21 mouse cellular contexts compared by ENCODE assay signal in the genomic region with DNA sequence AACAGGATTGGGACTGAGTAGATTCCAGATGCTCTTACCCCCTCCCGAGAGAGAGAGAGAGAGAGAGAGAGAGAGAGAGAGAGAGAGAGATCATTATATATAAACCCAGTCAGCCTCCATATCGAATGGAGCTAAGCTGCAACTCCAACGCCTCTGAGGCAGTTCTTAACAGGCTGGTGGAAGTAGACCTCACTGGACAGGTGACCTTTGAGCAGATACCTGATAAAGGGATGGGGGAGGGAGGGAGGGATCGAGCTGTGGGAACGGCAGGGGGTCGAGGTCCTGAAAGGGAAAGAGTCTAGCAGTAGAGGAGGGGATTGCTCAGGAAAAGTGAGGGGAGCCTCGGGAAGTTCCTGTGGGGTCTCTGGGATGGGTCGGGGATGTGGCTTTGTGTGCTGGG.
"Had no signal": no experiment of that assay in that cellular context is flagged by ENCODE, and none has a peak within 500 bp of the region (broad histone marks: within the 10 kb centered on the region; RNA-seq: fewer than 3 reads in every experiment).

No protein-coding gene starts in this region.

- H3K36me3 ChIP-seq: limb, embryonic 12.5 days; limb, embryonic 15.5 days had no signal

- H3K9me3 ChIP-seq: limb, embryonic 12.5 days; limb, embryonic 15.5 days had no signal

- H3K27ac ChIP-seq: hindbrain, postnatal 0 days; kidney, postnatal 0 days; layer of hippocampus, adult 2 months; limb, embryonic 12.5 days; limb, embryonic 15.5 days; macrophage; stomach, postnatal 0 days had no signal

- H3K4me3 ChIP-seq: layer of hippocampus, adult 2 months; limb, embryonic 12.5 days; limb, embryonic 15.5 days had no signal

- ATAC-seq: hindbrain, postnatal 0 days; inflammation-experienced regulatory T-cells, adult 6 months; lung, postnatal 0 days had no signal

- H3K4me2 ChIP-seq: limb, embryonic 12.5 days; limb, embryonic 15.5 days; lung, embryonic 14.5 days; midbrain, embryonic 11.5 days had no signal

- DNase-seq: kidney, adult 18-20 months; kidney, postnatal 25 days; layer of hippocampus, postnatal 36 days; left cerebral cortex, postnatal 4 days; lung, embryonic 14.5 days; midbrain, embryonic 14.5 days; right cerebral cortex, adult 18-20 months; right cerebral cortex, postnatal 14 days; right cerebral cortex, postnatal 4 days; thymus, adult 2 months; thymus, postnatal 25 days had no signal

- H3K9ac ChIP-seq: limb, embryonic 12.5 days; limb, embryonic 15.5 days; lung, embryonic 14.5 days had no signal
